In genomic region chr15:25945224-25945623, GRCm38 (mm10) we compare ENCODE assay signal across 14 mouse cellular contexts. TPM values are rescaled to one million over a fixed set of nuclear protein-coding genes. Genes with fewer than 3 reads are reported as not detected.
DNase-seq lines count a peak whose midpoint lies in the region; ATAC-seq and TF ChIP-seq lines count a peak whose summit lies in the region.
"Had no signal": no experiment of that assay in that cellular context is flagged by ENCODE, and none has a peak within 500 bp of the region (broad histone marks: within the 10 kb centered on the region; RNA-seq: fewer than 3 reads in every experiment).

No protein-coding gene starts in this region.

- no peaks in the 10 kb centered on the region for H3K27me3 ChIP-seq in intestine, embryonic 16.5 days (replicated peaks; ENCODE audit: control insufficient read depth, insufficient read depth, low read length)
- no peaks in the 10 kb centered on the region for H3K27me3 ChIP-seq in lung, postnatal 0 days (replicated peaks; ENCODE audit: insufficient read depth, low read length)
- no peaks in the 10 kb centered on the region for H3K27me3 ChIP-seq in hindbrain, embryonic 12.5 days
- H3K27me3 ChIP-seq: CH12.LX; midbrain, embryonic 12.5 days had no signal

- no peak overlapping the region for H3K4me3 ChIP-seq in lung, adult 2 months (replicated peaks; ENCODE audit: extremely low read depth, low read depth, low read length)
- H3K4me3 ChIP-seq in intestine, embryonic 16.5 days (ENCODE audit: low read length) = no peak overlapping the region
- no peak overlapping the region for H3K4me3 ChIP-seq in lung, postnatal 0 days (ENCODE audit: low read depth, low read length)
- no peak overlapping the region for H3K4me3 ChIP-seq in hindbrain, embryonic 12.5 days
- H3K4me3 ChIP-seq: erythroblast, embryonic 14.5 days; midbrain, embryonic 12.5 days had no signal

- no peak for TF ChIP-seq CTCF in lung, adult 2 months (IDR thresholded peaks at IDR 0.05; ENCODE audit: insufficient read depth, low read length)
- TF ChIP-seq CTCF in lung, postnatal 0 days (IDR thresholded peaks at IDR 0.05) = no peak

- peak; percentile 85 for TF ChIP-seq EP300 in lung, postnatal 0 days (IDR thresholded peaks at IDR 0.05)

- H3K4me2 ChIP-seq in intestine, embryonic 16.5 days (ENCODE audit: low read depth, low read length) = 0 out of 2 replicates have a peak overlapping the region, but pooled peaks have one; percentile 1
- no peak overlapping the region for H3K4me2 ChIP-seq in lung, postnatal 0 days (replicated peaks; ENCODE audit: low read depth, low read length)
- H3K4me2 ChIP-seq in hindbrain, embryonic 12.5 days (replicated peaks) = no peak overlapping the region
- H3K4me2 ChIP-seq: midbrain, embryonic 12.5 days had no signal

- 57% methylated on average over 8 of the region's 8 CpGs for WGBS in lung, adult 2 months
- 45% methylated on average over 8 of the region's 8 CpGs for WGBS in intestine, embryonic 16.5 days
- 40% methylated on average over 8 of the region's 8 CpGs for WGBS in lung, postnatal 0 days
- 84% methylated on average over 8 of the region's 8 CpGs for WGBS in hindbrain, embryonic 12.5 days

- no peaks in the 10 kb centered on the region for H3K36me3 ChIP-seq in intestine, embryonic 16.5 days (ENCODE audit: control insufficient read depth, insufficient read depth, low read length)
- H3K36me3 ChIP-seq in lung, postnatal 0 days (ENCODE audit: insufficient read depth, low read length) = no peaks in the 10 kb centered on the region
- H3K36me3 ChIP-seq in hindbrain, embryonic 12.5 days = no peaks in the 10 kb centered on the region
- H3K36me3 ChIP-seq: midbrain, embryonic 12.5 days had no signal

- H3K27ac ChIP-seq in intestine, embryonic 16.5 days (ENCODE audit: low read length) = no peak overlapping the region
- no peak overlapping the region for H3K27ac ChIP-seq in lung, postnatal 0 days (ENCODE audit: low read length)
- no peak overlapping the region for H3K27ac ChIP-seq in hindbrain, embryonic 12.5 days
- H3K27ac ChIP-seq: hindbrain, postnatal 0 days; midbrain, embryonic 12.5 days had no signal

- TF ChIP-seq POLR2A in lung, adult 2 months (IDR thresholded peaks at IDR 0.05; ENCODE audit: borderline replicate concordance, extremely low read depth, low read depth, low read length) = no peak

- DNase-seq in lung, adult 18-20 months = peak; percentile 46 to 74
- DNase-seq in lung, adult 2 months = no peak
- peak; percentile 69 for DNase-seq in lung, postnatal 0 days (ENCODE audit: low spot score)
- DNase-seq in right cerebral cortex, adult 2 months (ENCODE audit: low spot score in 2 of 2) = no peak
- no peak for DNase-seq in cerebellum, postnatal 36 days
- DNase-seq: adrenal gland, postnatal 14 days; left cerebral cortex, postnatal 4 days; right cerebral cortex, postnatal 4 days had no signal

- H3K9me3 ChIP-seq in intestine, embryonic 16.5 days (ENCODE audit: control insufficient read depth, low read length) = no peaks in the 10 kb centered on the region
- no peaks in the 10 kb centered on the region for H3K9me3 ChIP-seq in lung, postnatal 0 days (ENCODE audit: low read length)
- no peaks in the 10 kb centered on the region for H3K9me3 ChIP-seq in hindbrain, embryonic 12.5 days (replicated peaks)
- H3K9me3 ChIP-seq: midbrain, embryonic 12.5 days had no signal

- peaks cover 10% of the 10 kb centered on the region for H3K4me1 ChIP-seq in lung, adult 2 months (ENCODE audit: control insufficient read depth, insufficient read depth, low read length)
- H3K4me1 ChIP-seq in intestine, embryonic 16.5 days (ENCODE audit: control insufficient read depth, insufficient read depth, low read length) = peaks cover 3% of the 10 kb centered on the region; the same call in 1 of the 2 replicates
- H3K4me1 ChIP-seq in lung, postnatal 0 days (ENCODE audit: insufficient read depth, low read depth, low read length) = 0 out of 2 replicates have a peak, but pooled peaks cover 3% of the 10 kb centered on the region
- 0 out of 2 replicates have a peak, but pooled peaks cover 4% of the 10 kb centered on the region for H3K4me1 ChIP-seq in hindbrain, embryonic 12.5 days

- peak; percentile 83 for ATAC-seq in intestine, embryonic 16.5 days
- ATAC-seq in lung, postnatal 0 days = peak; percentile 46
- no peak for ATAC-seq in hindbrain, embryonic 12.5 days (ENCODE audit: low FRiP score)
- ATAC-seq: hindbrain, postnatal 0 days had no signal

- H3K9ac ChIP-seq in intestine, embryonic 16.5 days (ENCODE audit: low read depth, low read length) = no peak overlapping the region
- H3K9ac ChIP-seq in lung, postnatal 0 days (replicated peaks; ENCODE audit: low read depth) = no peak overlapping the region
- no peak overlapping the region for H3K9ac ChIP-seq in hindbrain, embryonic 12.5 days
- H3K9ac ChIP-seq: midbrain, embryonic 12.5 days had no signal

RNA-seq across cellular contexts. Expression of gene Zfp622, which starts 38.9 kb away (rescaled TPM):
- 13.6 and 17.5 TPM in 2 replicates for polyA plus RNA-seq in lung, adult 2 months (2012; rRNA removed)
- 22.3 and 25.0 TPM in 2 replicates for polyA plus RNA-seq in intestine, embryonic 16.5 days (2015; fragmentation: Nextera tagmentation; extraction: Ambion mirVana)
- polyA plus RNA-seq in lung, postnatal 0 days (2015; fragmentation: Nextera tagmentation; extraction: Ambion mirVana) = 18.4 and 18.7 TPM in 2 replicates
- polyA plus RNA-seq in hindbrain, embryonic 12.5 days (2016; fragmentation: Nextera tagmentation; extraction: Ambion mirVana) = 38.4 and 44.3 TPM in 2 replicates

Comparison
In these comparisons a context has a peak if more than half of its experiments do, and no peak if none do; other contexts are left out.
1. DNase-seq: peak in lung, adult 18-20 months (2 of 2) and lung, postnatal 0 days (single experiment); none in lung, adult 2 months (single experiment), right cerebral cortex, adult 2 months (0 of 2) and cerebellum, postnatal 36 days (0 of 2).